8 mouse cellular contexts compared by ENCODE assay signal in genomic region chr5:71095180-71095579, GRCm38 (mm10). TPM values are rescaled to one million over a fixed set of nuclear protein-coding genes. Genes with fewer than 3 reads are reported as not detected.
DNase-seq lines count a peak whose midpoint lies in the region; ATAC-seq and TF ChIP-seq lines count a peak whose summit lies in the region.
"Had no signal": no experiment of that assay in that cellular context is flagged by ENCODE, and none has a peak within 500 bp of the region (broad histone marks: within the 10 kb centered on the region; RNA-seq: fewer than 3 reads in every experiment).

No protein-coding gene starts in this region.

- peak overlapping the region; percentile 61 for H3K4me2 ChIP-seq in lung, postnatal 0 days (replicated peaks; ENCODE audit: low read depth, low read length)
- peak overlapping the region; percentile 96 for H3K4me2 ChIP-seq in embryonic facial prominence, embryonic 14.5 days (ENCODE audit: low read depth, low read length)
- peak overlapping the region; percentile 76 for H3K4me2 ChIP-seq in intestine, postnatal 0 days (replicated peaks; ENCODE audit: low read depth)

- no peak for TF ChIP-seq CTCF in lung, postnatal 0 days (IDR thresholded peaks at IDR 0.05)
- TF ChIP-seq CTCF in lung, adult 2 months (IDR thresholded peaks at IDR 0.05; ENCODE audit: insufficient read depth, low read length), result no peak
- no peak for TF ChIP-seq CTCF in intestine, postnatal 0 days (IDR thresholded peaks at IDR 0.05; ENCODE audit: low read depth)

- ATAC-seq in lung, postnatal 0 days, result no peak
- ATAC-seq in embryonic facial prominence, embryonic 14.5 days (ENCODE audit: low read depth), result peak; percentile 72
- no peak for ATAC-seq in intestine, postnatal 0 days

- H3K27ac ChIP-seq in lung, postnatal 0 days (ENCODE audit: low read length), result no peak overlapping the region
- no peak overlapping the region for H3K27ac ChIP-seq in embryonic facial prominence, embryonic 14.5 days (replicated peaks; ENCODE audit: low read depth, low read length)
- no peak overlapping the region for H3K27ac ChIP-seq in intestine, postnatal 0 days (ENCODE audit: low read depth, low read length)

- TF ChIP-seq EP300 in lung, postnatal 0 days (IDR thresholded peaks at IDR 0.05), result no peak

- peaks cover 4% of the 10 kb centered on the region; the same call in 1 of the 2 replicates for H3K4me1 ChIP-seq in lung, postnatal 0 days (ENCODE audit: insufficient read depth, low read depth, low read length)
- no peaks in the 10 kb centered on the region for H3K4me1 ChIP-seq in lung, adult 2 months (ENCODE audit: control insufficient read depth, insufficient read depth, low read length)
- no peaks in the 10 kb centered on the region for H3K4me1 ChIP-seq in embryonic facial prominence, embryonic 14.5 days (ENCODE audit: control insufficient read depth, insufficient read depth, low read length)
- H3K4me1 ChIP-seq in intestine, postnatal 0 days (replicated peaks; ENCODE audit: control insufficient read depth, insufficient read depth, low read length), result no peaks in the 10 kb centered on the region

- no peaks in the 10 kb centered on the region for H3K9me3 ChIP-seq in lung, postnatal 0 days (ENCODE audit: low read length)
- H3K9me3 ChIP-seq in embryonic facial prominence, embryonic 14.5 days (ENCODE audit: control insufficient read depth, low read length), result no peaks in the 10 kb centered on the region
- no peaks in the 10 kb centered on the region for H3K9me3 ChIP-seq in intestine, postnatal 0 days (ENCODE audit: control insufficient read depth)

- H3K27me3 ChIP-seq in lung, postnatal 0 days (replicated peaks; ENCODE audit: insufficient read depth, low read length), result no peaks in the 10 kb centered on the region
- peaks cover 31% of the 10 kb centered on the region for H3K27me3 ChIP-seq in embryonic facial prominence, embryonic 14.5 days (replicated peaks; ENCODE audit: control insufficient read depth, insufficient read depth, low read length)
- no peaks in the 10 kb centered on the region; the same call in 1 of the 2 replicates for H3K27me3 ChIP-seq in intestine, postnatal 0 days (replicated peaks; ENCODE audit: control insufficient read depth, insufficient read depth, low read length)

- TF ChIP-seq POLR2A in lung, adult 2 months (IDR thresholded peaks at IDR 0.05; ENCODE audit: borderline replicate concordance, extremely low read depth, low read depth, low read length), result no peak

- no peaks in the 10 kb centered on the region for H3K36me3 ChIP-seq in lung, postnatal 0 days (ENCODE audit: insufficient read depth, low read length)
- no peaks in the 10 kb centered on the region for H3K36me3 ChIP-seq in embryonic facial prominence, embryonic 14.5 days (ENCODE audit: control insufficient read depth, insufficient read depth, low read length)
- no peaks in the 10 kb centered on the region for H3K36me3 ChIP-seq in intestine, postnatal 0 days (ENCODE audit: control insufficient read depth, insufficient read depth)

- no peak for DNase-seq in lung, postnatal 0 days (ENCODE audit: low spot score)
- DNase-seq in lung, adult 2 months, result no peak
- DNase-seq in embryonic facial prominence, embryonic 14.5 days (ENCODE audit: low spot score), result peak; percentile 69
- DNase-seq in liver, result peak; percentile 5
- peak; percentile 64 for DNase-seq in right cerebral cortex, postnatal 25 days
- no peak for DNase-seq in urinary bladder, postnatal 4 days (ENCODE audit: low spot score in 2 of 2)

- H3K9ac ChIP-seq in lung, postnatal 0 days (replicated peaks; ENCODE audit: low read depth), result no peak overlapping the region
- H3K9ac ChIP-seq in embryonic facial prominence, embryonic 14.5 days (ENCODE audit: low read depth, low read length), result peak overlapping the region; percentile 45; the same call in 1 of the 2 replicates
- H3K9ac ChIP-seq in intestine, postnatal 0 days (ENCODE audit: low read depth, low read length), result no peak overlapping the region

- under 1% methylated on average over 19 of the region's 19 CpGs for WGBS in lung, postnatal 0 days
- 4% methylated on average over 19 of the region's 19 CpGs for WGBS in lung, adult 2 months
- WGBS in embryonic facial prominence, embryonic 14.5 days, result under 1% methylated on average over 19 of the region's 19 CpGs
- WGBS in intestine, postnatal 0 days, result 2% methylated on average over 19 of the region's 19 CpGs

- H3K4me3 ChIP-seq in lung, postnatal 0 days (ENCODE audit: low read depth, low read length), result peak overlapping the region; percentile 37
- H3K4me3 ChIP-seq in lung, adult 2 months (replicated peaks; ENCODE audit: extremely low read depth, low read depth, low read length), result no peak overlapping the region
- H3K4me3 ChIP-seq in embryonic facial prominence, embryonic 14.5 days (ENCODE audit: low read depth, low read length), result peak overlapping the region; percentile 64
- peak overlapping the region; percentile 47 for H3K4me3 ChIP-seq in intestine, postnatal 0 days (ENCODE audit: low read depth, low read length)

RNA-seq across cellular contexts. Expression of gene Gabra2, which starts 0.5 kb away (rescaled TPM):
- 0.06 TPM in 1 of 2 replicates, not detected in the other for polyA plus RNA-seq in lung, postnatal 0 days (2015; fragmentation: Nextera tagmentation; extraction: Ambion mirVana)
- polyA plus RNA-seq in lung, adult 2 months (2012; rRNA removed), result not detected in 2 replicates
- 2.4 and 2.5 TPM in 2 replicates for polyA plus RNA-seq in embryonic facial prominence, embryonic 14.5 days (2014; fragmentation: Nextera tagmentation; extraction: Ambion mirVana)
- polyA plus RNA-seq in intestine, postnatal 0 days (2015; fragmentation: Nextera tagmentation; extraction: Ambion mirVana), result 0.38 and 0.69 TPM in 2 replicates
- polyA plus RNA-seq: small intestine, adult 2 months had no signal

Comparison
In these comparisons a context has a peak if more than half of its experiments do, and no peak if none do; other contexts are left out.
1. DNase-seq: peak in embryonic facial prominence, embryonic 14.5 days (single experiment), liver (single experiment) and right cerebral cortex, postnatal 25 days (single experiment); none in lung, postnatal 0 days (single experiment), lung, adult 2 months (single experiment) and urinary bladder, postnatal 4 days (0 of 2).
2. Peak in every context shown above with its lines, with median percentiles within 50 percentile points of each other: H3K4me2 ChIP-seq.